Mouse (Mus musculus) forebrain, embryonic 16.5 days (tissue): ENCODE measurements around the gene Plppr3. TPM values are rescaled to one million over a fixed set of nuclear protein-coding genes. Genes with fewer than 3 reads are reported as not detected.

Source experiments
- ATAC-seq: fragments of 200-750 bp; cut with Nextera tagmentation; 2 replicates; pipeline ENCODE4 v1.8.0; 2017; ENCODE audit warnings: mild to moderate bottlenecking, moderate library complexity
- H3K27ac ChIP-seq: fragments of 300-500 bp; sonication (generic); 2 replicates; pipeline ENCODE4 v1.5.1; 2014; ENCODE audit warnings: low read length, control low read depth
- H3K27me3 ChIP-seq: fragments of 300-500 bp; sonication (generic); replicated peaks from 2 replicates; pipeline ENCODE4 v1.6.1; 2014; ENCODE audit warnings: low read length; ENCODE audit not compliant: control insufficient read depth, insufficient read depth
- H3K36me3 ChIP-seq: fragments of 300-500 bp; sonication (generic); 2 replicates; pipeline ENCODE4 v1.6.1; 2014; ENCODE audit not compliant: control insufficient read depth, insufficient read depth
- H3K4me1 ChIP-seq: fragments of 300-500 bp; sonication (generic); replicated peaks from 2 replicates; pipeline ENCODE4 v1.6.1; 2014; ENCODE audit warnings: low read length; ENCODE audit not compliant: control insufficient read depth, insufficient read depth
- H3K4me2 ChIP-seq: fragments of 300-500 bp; sonication (generic); 2 replicates; pipeline ENCODE4 v1.6.1; 2014; ENCODE audit warnings: mild to moderate bottlenecking, low read length, control low read depth
- H3K4me3 ChIP-seq: fragments of 300-500 bp; sonication (generic); replicated peaks from 2 replicates; pipeline ENCODE4 v1.5.1; 2014; ENCODE audit warnings: mild to moderate bottlenecking, low read length, control low read depth
- H3K9ac ChIP-seq: fragments of 300-500 bp; sonication (generic); replicated peaks from 2 replicates; pipeline ENCODE4 v1.6.1; 2014; ENCODE audit warnings: low read depth, low read length, control low read depth
- H3K9me3 ChIP-seq: fragments of 300-500 bp; sonication (generic); 2 replicates; pipeline ENCODE4 v1.6.1; 2016; ENCODE audit warnings: low read length; ENCODE audit not compliant: control insufficient read depth
- WGBS: fragments of 180-500 bp; shearing (Covaris S2); extraction: QIAGEN DNeasy Blood & Tissue Kit; methylation state at CpG from one replicate; pipeline ENCODE4 v1.1.7; 2014; 5-methylcytosine and 5-hydroxymethylcytosine counted together
- polyA plus RNA-seq: library from polyadenylated mRNA; unstranded; fragments of >200 nt; fragmentation: Nextera tagmentation; extraction: Ambion mirVana; gene quantifications from 2 replicates; pipeline ENCODE4 v1.2.1, GENCODE M21; 2015

Gene Plppr3
- polyA plus RNA-seq, 1 experiment from 2014 or later = 495 TPM

DNA sequence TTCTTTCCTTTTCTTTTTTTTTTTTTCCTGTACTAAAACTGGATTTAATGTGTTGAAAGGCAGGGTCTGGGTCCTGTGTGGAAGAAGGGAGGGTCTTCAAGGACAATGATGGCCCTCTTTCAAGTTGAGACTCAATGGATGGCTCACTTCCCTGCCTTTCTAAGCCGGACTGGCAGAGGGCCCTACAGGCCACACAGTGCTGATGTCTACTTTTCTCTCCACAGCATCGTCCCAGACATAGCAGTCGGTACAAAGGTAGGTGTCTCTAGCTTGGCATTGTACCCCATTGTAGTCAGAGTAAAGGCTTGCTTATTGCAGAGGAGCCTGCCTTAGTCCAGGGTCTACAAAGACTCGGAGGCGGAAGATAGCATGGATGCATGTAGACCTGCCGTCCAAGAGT is 18.2 kb downstream of the Plppr3 start:
- Histone ChIP-seq H3K4me1 (peaks cover 60% of the 10 kb centered on the region), H3K36me3 (peaks cover 22% of the 10 kb centered on the region), H3K27me3 (no peaks in the 10 kb centered on the region), H3K9me3 (no peaks in the 10 kb centered on the region), H3K4me3 (peak overlapping the region; percentile 97), H3K4me2 (peak overlapping the region; percentile 96), H3K27ac (peak overlapping the region; percentile 31), H3K9ac (peak overlapping the region; percentile 95)
- no peak for ATAC-seq
- 31% methylated on average over 6 of the region's 6 CpGs for WGBS

DNA sequence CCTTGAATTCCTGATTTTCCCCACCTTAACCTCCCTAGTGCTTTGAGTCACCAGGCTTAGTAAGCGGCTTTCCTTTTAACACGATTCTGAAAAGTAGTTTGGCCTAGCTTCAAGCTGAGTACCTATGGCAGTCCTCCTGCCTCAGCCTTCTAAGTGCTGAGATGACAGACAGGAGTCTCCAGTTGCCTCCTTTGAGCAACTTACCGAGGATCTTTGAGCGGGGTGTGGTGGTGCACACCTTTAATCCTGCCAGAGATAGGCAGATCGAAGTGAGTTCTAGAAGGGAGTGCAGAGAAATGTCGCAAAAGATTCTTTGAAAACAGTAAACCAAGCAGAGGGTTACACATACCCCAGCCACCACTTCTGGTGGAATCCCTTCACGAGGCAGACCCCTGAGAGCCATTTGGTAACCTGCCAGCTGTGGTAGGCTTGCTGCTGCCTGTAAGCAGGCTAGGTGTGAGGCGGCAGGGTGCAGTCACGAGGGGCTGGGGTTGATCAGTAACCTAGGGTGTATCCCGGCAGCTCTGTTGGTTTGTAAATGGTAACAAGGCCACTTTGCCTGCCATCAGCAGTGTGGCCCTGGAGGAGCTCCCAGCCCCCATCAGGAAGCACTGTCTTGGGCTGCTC is 18.8 kb downstream of the Plppr3 start:
- H3K36me3 ChIP-seq = peaks cover 16% of the 10 kb centered on the region
- ATAC-seq = no peak
- H3K4me3 ChIP-seq = peak overlapping the region; percentile 97
- WGBS = 3% methylated on average over 10 of the region's 10 CpGs
- H3K4me1 ChIP-seq = peaks cover 61% of the 10 kb centered on the region
- peak overlapping the region; percentile 100 for H3K27ac ChIP-seq
- no peaks in the 10 kb centered on the region for H3K9me3 ChIP-seq
- H3K27me3 ChIP-seq = no peaks in the 10 kb centered on the region
- H3K9ac ChIP-seq = peak overlapping the region; percentile 95
- H3K4me2 ChIP-seq = peak overlapping the region; percentile 96

DNA sequence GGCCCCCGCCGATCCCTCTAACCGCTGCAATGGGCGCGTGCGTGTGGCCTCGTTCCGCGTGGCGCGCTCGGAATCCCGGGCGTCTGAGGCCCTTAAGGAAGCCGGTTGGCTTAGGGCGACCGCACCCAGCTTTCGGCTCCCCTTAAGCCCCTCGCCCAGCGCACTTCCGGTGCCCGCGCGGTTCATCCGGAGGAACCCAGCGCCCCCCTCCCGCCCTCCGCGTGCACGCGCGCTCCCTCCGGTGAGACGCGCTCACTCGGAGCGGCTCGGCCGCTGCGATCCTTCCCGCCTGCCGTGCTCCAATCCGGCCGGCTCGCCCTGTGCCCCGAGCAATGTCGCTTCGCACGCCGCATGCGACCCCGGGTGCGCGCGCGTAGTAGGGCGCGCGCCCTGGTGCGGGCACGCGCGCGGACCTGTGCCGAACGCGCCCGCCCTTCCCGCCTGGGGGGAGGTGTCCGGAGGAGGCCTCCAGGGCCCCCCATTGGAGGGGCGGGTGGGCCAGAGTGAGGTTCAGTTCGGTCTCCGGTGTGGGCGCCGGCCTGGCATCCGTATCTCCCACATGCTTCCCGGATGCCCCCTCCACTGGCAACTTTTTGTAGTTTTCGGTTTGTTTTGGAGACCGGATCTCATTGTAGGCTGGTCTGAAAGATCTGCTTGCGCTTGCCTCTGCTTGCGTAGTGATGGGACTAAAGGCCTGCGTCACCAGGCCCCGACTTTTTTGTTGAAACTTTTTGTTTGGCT is 19.5 kb downstream of the Plppr3 start:
- Histone ChIP-seq H3K9me3 (no peaks in the 10 kb centered on the region), H3K27ac (peak overlapping the region; percentile 100), H3K9ac (peak overlapping the region; percentile 95), H3K4me1 (peaks cover 61% of the 10 kb centered on the region), H3K4me3 (peak overlapping the region; percentile 97), H3K4me2 (peak overlapping the region; percentile 96), H3K36me3 (peaks cover 9% of the 10 kb centered on the region), H3K27me3 (no peaks in the 10 kb centered on the region)
- WGBS = under 1% methylated on average over 77 of the region's 83 CpGs
- peak; percentile 21 for ATAC-seq

DNA sequence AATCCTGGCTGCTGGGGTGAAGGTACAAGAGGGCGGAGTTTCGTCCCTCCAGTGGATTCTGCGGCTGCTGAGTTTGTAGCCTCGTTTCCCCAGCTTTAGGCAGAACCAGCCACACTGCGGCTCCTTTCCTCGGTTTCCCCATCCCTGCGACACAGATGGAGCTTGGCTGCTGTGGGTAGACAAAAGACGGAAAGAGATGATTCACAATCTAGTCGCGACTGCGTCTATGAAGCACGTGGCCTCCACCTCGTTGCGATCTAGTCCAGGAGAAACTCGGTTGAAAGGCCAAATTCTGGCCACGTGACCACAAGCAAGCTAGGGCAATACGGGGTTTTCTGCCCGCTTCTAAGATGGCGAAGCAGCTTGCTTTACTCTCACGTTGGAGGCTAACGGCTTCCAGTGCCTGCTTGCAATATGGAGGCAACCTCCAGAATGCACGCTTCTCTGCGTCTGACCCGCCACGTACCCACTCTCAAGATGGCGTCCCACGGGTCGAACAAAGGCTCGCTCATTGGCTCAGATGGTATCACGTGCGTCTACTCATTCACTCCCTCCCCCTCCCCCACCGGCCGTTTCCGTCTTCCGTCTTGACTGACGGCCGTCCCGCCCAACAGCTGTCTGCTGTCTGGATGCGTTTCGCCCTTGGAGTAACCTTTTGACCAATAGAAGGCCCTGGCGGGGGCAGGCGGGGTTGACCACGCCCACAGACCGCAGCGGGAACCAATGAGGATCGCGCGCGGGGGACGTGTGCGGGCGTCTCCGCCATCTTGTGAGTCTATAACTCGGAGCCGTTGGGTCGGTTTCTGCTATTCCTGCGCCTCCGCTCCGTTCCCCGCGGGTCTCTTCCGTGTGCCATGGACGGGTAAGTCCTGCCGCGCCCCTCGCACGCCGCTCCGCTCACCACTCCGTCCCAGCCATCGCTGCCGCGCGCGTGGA is 20.3 kb downstream of the Plppr3 start, which contains the start of gene Ptbp1:
Gene Ptbp1 (plus strand): TSS at position 568 of the 936 bp plus-strand sequence.
- Histone ChIP-seq H3K9ac (peak within 1 kb of the TSS; percentile 95), H3K36me3 (peaks cover 1% of the 10 kb centered on the region), H3K4me1 (peaks cover 57% of the 10 kb centered on the region), H3K4me3 (peak within 1 kb of the TSS; percentile 97), H3K4me2 (peak within 1 kb of the TSS; percentile 96), H3K27ac (peak within 1 kb of the TSS; percentile 100), H3K27me3 (no peaks in the 10 kb centered on the region), H3K9me3 (no peaks in the 10 kb centered on the region)
- ATAC-seq = peak; percentile 93
- under 1% methylated on average over 75 of the region's 75 CpGs for WGBS

DNA sequence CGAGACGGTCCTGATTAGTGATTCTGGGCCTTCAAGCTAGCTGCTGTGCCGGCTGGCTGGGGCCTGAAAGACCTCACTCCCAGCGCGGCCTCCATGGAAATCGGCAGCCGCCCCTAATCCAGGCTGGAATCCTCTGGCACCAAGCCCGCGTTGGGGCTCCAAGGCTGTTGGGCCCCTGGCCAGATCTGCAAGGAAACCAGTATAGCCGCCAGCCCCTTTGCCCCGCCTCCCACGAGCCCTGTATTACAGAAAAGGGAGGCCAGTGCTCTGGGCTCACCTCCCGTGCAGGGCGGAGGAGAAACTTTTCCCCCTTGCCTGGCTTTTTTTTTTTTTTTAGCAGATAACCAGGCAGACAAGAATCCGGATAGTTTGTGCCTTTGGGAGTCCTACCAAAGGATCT is 21.0 kb downstream of the Plppr3 start:
- Histone ChIP-seq H3K9ac (peak overlapping the region; percentile 82), H3K27me3 (no peaks in the 10 kb centered on the region), H3K4me3 (peak overlapping the region; percentile 97), H3K36me3 (no peaks in the 10 kb centered on the region), H3K27ac (peak overlapping the region; percentile 100), H3K9me3 (no peaks in the 10 kb centered on the region), H3K4me2 (peak overlapping the region; percentile 89), H3K4me1 (peaks cover 50% of the 10 kb centered on the region)
- ATAC-seq = peak; percentile 16
- WGBS = 0% methylated on average over 14 of the region's 15 CpGs

DNA sequence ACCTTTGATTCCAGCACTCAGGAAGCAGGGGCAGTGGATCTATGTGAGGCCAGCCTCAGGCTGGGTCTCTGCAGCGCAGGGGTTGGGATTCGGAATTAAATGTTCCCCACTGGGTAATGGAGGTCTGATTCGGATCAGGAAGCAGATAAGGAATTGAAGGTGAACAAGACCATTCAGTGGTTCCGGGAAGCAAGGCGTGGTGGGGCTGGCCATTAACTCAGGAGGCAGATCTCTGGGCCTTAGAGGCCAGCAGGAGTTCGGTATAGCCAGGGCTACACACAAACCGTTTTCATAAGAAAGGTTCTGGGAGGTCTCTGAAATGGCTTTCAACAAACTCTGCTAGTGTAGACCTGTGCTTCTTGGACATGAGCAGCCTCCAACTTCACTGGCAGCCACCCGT is 21.6 kb downstream of the Plppr3 start:
- Histone ChIP-seq H3K4me3 (peak overlapping the region; percentile 97), H3K27ac (peak overlapping the region; percentile 100), H3K9ac (peak overlapping the region; percentile 82), H3K4me1 (peaks cover 44% of the 10 kb centered on the region), H3K4me2 (peak overlapping the region; percentile 89), H3K36me3 (no peaks in the 10 kb centered on the region), H3K9me3 (no peaks in the 10 kb centered on the region), H3K27me3 (no peaks in the 10 kb centered on the region)
- 17% methylated on average over 8 of the region's 8 CpGs for WGBS
- ATAC-seq = no peak

DNA sequence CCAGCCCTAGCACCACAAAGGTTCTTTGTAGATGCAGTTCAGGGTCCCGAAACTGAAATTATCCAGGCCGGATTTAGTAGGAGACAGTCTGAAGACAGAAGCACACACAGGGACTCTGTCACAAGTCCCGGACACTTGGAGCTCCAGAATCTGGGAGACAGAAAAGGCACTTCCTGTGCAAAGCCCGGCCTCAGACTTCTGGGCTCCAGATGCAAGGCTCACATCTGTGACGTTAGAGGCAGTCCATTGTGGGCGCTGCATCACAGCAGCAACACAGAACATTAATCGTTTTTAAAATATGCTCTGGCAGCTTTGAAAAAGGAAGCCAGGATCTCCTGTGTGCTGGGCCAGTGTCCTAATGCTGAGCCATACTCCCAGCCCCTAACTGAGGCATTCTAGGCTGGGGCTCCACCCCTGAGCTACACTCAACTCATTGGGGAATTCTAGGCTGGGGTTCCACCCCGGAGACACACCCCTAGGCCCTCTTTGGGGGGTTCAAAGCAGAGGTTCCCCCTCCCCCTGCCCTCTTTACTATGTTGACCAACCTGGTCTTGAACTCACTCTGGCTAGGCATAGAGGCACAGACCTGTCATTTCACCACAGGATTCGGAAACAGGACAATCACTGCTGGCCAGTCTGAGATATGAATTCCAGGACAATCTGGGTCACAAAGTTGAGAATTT is 22.2 kb downstream of the Plppr3 start:
- Histone ChIP-seq H3K9me3 (no peaks in the 10 kb centered on the region), H3K4me3 (peak overlapping the region; percentile 97), H3K27me3 (no peaks in the 10 kb centered on the region), H3K9ac (peak overlapping the region; percentile 82), H3K4me1 (peaks cover 39% of the 10 kb centered on the region), H3K36me3 (no peaks in the 10 kb centered on the region), H3K4me2 (peak overlapping the region; percentile 89), H3K27ac (peak overlapping the region; percentile 100)
- WGBS = 56% methylated on average over 9 of the region's 9 CpGs
- no peak for ATAC-seq

DNA sequence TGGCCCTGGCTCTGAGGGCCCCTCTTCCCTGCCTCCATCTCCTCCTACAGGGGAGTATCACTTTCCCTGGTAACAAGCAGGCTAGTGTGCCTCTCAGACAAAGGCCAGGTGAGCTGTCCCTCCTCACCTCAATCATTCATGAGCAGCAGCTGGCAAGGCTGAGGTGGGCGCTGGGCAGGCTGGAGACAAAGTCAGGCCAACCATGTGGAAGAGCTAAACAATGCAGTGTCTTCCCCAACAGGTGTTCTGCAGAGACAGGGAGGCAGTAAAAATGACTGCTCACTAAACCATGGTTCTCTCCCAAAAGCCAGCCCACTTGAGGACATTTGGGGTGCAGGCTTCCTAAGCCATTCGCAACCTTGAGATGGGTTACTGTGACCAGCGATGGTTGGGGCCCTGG is 22.8 kb downstream of the Plppr3 start:
- WGBS = 76% methylated on average over 3 of the region's 3 CpGs
- ATAC-seq = no peak
- Histone ChIP-seq H3K9me3 (no peaks in the 10 kb centered on the region), H3K36me3 (no peaks in the 10 kb centered on the region), H3K4me1 (peaks cover 33% of the 10 kb centered on the region), H3K27ac (peak overlapping the region; percentile 100), H3K27me3 (no peaks in the 10 kb centered on the region), H3K4me3 (no peak overlapping the region), H3K9ac (peak overlapping the region; percentile 82), H3K4me2 (no peak overlapping the region)
